Mouse (Mus musculus): ENCODE measurements at regions not wholly inside any gene's neighbourhood (a gene's known extent, or its start where the extent isn't known, plus 50 kb on each side); places are given as distances from the start of the nearest gene placed in this dataset.
A peak's percentile ranks its signal among the peaks of the same experiment; 100 is the strongest.

DNA sequence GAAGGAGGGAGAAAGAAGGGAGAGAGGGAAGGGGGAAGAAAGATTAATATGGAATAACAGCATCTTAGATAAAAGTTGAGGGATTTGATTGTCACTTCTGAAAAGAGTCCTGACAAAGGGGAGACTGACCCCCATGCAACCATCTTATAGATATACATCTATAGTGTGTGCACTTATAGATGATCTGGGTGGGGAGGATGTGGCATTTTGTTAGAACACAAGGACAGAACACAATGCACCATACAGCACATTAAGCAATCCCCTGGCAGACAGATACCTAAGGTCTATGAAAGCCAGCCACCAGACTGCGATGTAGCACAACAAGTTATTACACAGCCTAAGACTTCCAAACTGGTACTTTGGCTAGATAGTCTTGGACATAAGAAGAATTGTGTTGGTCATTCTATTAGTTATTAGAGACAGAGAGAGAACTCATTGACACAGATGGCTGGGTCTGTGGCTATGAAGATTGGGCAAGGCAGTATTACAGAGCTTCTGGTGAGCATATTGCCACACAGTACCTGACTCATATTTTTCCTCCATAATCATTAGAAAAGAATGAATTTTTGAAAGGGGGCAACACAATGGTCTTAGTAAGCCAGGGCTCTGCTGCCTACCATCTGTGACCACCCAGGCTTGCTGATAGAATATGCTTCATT, 126.3 kb upstream of the Itgb1 start:
- intact Hi-C loops (cut with DNase I) = no loop called here
- no peak for DNase-seq

DNA sequence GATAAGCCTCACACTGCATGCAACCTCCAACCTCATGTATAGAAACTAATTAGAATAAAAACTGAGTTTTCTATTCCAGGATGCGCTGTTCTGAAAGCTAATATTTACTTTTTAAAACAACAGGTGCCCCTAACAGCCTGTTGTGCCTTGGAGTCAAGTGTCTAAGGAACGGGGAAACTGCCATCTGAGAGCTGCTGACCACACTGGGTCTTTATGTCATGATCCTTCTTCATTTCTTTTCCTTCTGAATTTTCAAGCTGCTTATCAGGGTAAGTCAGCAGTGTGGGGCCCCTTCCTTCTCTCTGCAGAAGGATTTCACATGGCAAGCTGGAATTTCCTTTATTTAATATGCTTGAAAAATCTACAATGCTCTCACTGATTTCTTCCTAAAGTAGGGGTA, 125.0 kb upstream of the Itgb1 start:
- intact Hi-C loops (cut with DNase I) = loop anchor here (5.0 kb wide), 4 partner anchors 92 to 293 kb away; partner anchors contain the start of gene Nrp1
- no peak for DNase-seq

DNA sequence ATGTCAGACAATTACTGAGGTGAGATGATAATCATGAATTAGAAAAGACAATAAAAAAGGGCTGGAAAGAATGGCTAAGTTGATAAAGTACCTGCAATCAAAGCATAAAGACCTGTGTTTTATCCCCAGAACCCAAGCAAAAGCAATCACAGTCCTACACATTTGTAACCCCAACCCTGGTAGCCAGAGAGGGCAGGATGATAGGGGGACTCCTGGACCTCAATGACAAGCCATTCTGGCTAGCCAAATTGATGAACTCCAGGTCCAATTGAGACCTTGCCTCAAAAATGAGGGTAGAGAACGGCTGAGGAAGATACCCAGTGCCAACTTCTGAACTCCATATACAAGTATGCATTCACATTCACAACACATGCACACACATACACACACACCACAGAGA, 124.4 kb upstream of the Itgb1 start:
- intact Hi-C loops (cut with DNase I) = loop anchor here (5.0 kb wide), 4 partner anchors 91 to 294 kb away; partner anchors contain the start of gene Nrp1

DNA sequence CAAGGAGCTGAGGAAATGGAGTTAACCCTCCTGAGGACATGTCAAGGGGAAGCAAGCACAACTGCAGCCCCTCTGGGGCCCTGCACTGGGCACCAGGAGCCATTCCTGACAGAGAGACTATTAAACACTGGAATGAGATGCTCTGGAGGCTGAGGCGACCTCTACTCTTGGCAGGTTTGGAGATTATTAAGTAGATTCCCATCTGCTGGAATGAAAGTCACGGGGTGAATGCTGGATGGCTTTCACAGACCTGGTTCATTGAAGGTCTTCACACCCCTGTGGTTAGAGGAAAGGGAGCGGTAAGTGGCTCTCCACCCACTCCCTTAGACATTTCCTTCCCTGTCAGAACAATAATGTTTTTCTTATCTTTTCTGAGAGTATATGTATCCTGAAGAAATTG, 122.8 kb upstream of the Itgb1 start:
- intact Hi-C loops (cut with DNase I) = loop anchor here (5.0 kb wide), 4 partner anchors 90 to 295 kb away; partner anchors contain the start of gene Nrp1
- DNase-seq = peak; percentile 15 to 29

More for the DNA sequence above, 124.4 kb upstream of the Itgb1 start:
- DNase-seq = no peak

DNA sequence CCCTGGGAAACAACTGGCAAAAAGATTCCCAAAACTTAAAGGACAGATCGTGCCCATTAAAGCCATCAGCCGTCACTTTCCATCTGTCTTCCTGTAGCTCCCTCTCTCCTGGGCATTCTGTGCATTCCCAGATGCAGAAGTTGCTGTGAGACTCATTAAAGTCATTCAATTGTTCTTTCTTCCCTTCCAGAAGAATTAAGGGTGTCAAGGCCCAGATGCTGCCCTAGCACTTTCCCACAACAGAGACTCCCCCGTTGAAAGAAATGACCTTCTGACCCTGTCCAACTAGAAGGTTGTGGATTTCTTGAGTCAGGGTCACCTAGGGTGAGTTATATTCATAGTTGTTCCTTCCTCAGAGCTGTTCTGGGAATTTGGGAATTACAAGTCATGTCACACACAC, 121.7 kb upstream of the Itgb1 start:
- peak in 1 of 2 experiments; percentile 11 for DNase-seq
- intact Hi-C loops (cut with DNase I) = loop anchor here (5.0 kb wide), 4 partner anchors 89 to 296 kb away; partner anchors contain the start of gene Nrp1

DNA sequence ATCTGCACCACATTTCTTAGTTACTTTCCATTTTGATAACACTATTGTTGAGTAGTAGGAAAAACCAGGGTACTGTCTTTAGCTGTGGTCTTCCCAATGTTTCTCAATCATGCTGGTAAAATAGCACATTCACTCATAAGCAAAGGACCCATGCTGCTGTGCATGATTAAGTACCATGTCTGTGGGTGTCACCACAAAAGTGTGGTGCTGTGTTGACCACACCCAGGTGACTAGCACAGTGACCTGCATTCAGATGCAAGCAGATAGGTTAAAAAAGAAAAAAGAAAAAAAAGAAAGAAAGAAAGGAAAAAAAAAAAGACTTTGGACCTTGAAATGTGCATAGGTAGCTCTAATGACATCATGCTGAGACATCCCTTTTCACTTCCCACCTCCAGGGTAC, 113.2 kb upstream of the Itgb1 start:
- intact Hi-C loops (cut with DNase I) = no loop called here
- no peak for DNase-seq

DNA sequence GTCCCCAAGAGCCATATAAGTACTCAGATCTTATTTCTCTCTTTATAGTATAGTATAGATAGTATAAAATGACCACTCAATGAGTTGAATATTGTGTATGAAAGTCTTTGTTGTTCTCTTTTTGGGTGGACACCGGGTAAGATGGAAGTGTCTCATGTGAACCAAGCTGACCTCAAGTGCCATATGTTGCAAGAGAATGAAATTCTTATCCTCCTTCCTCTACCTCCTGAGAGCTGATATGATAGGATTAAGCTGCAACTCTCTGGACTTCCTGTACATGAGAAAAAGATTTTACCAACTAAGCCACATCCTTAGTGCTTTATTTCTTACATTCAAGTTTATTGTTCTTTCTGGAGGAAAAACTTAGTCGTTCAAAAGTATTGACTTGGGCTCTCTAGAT, 91.3 kb upstream of the Itgb1 start:
- no peak for DNase-seq
- intact Hi-C loops (cut with DNase I) = no loop called here

DNA sequence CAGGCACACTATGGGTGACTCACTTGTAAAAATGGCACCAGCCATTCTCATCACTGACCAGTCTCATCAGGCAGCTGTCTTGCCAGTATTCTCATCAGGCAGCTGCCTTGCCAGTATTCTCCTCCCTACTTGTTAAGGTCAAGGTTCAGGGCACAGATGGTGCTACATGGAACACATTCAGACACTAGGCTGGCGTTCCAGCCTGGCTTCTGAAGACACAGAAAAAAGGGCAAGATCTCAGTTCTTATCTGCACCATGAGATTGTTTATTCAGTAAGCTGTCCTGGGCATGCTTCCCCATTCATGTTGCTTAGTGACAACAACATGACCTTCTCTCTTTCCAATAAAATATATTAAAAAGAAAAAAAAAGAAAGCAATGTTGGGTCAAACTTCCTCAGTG, 90.7 kb upstream of the Itgb1 start:
- intact Hi-C loops (cut with DNase I) = no loop called here
- peak in 1 of 2 experiments; percentile 6 for DNase-seq

DNA sequence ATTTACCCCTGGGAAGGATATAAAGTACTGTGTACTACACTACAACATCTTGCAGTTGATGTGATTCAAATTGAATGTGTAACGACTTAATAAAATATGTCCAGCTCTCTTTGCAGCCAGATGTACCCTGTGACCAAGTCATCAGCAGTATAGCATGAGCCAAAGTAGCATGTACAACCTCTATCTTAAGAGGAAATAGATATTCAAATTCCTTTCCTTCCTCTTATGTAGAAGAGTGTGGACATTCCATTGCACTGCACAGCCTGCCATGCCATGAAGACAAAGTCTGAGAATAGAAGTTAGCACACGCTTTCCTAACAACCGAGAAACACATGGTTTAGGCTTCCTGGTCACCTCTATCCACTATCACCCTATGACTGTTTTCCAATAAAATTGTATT, 79.9 kb upstream of the Itgb1 start:
- no peak for DNase-seq
- intact Hi-C loops (cut with DNase I) = no loop called here

DNA sequence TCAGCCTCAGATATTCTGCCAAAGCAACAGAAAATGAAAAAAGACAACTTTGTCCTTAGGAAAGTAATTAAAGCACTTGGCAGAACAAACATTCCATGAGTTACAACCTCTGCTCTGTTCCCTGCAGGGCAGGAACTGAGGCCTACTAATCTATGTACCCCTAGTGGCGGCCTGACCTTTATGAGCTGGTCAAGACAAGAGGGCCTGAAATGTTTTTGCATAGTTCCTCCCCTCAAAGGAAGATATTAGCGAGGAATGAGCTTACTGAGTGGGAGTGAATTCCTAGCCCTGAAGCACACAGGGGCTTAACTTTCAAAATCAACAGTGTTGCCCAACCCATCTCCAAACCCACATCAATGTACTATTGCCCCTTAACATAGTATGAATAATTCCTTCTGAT, 76.6 kb upstream of the Itgb1 start:
- intact Hi-C loops (cut with DNase I) = no loop called here
- no peak for DNase-seq

DNA sequence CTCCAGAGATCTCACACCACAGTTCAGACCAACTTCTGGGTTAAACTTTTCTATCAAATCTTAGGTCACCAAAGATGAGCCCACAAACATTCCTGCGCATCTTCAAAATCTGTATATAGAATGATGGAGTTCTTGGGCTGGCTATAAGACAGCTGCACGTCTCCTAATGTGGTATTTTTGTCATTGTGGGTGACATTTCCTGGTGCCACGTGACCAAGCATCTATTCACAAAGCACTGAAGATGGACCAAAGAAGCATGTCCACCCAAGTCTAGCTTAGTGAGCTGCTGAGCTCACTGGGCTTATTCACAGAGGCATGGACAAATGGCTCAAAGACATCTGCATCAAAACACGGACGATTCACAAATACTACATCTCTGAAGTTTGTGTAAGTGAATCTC, 72.8 kb upstream of the Itgb1 start:
- intact Hi-C loops (cut with DNase I) = no loop called here
- no peak for DNase-seq

DNA sequence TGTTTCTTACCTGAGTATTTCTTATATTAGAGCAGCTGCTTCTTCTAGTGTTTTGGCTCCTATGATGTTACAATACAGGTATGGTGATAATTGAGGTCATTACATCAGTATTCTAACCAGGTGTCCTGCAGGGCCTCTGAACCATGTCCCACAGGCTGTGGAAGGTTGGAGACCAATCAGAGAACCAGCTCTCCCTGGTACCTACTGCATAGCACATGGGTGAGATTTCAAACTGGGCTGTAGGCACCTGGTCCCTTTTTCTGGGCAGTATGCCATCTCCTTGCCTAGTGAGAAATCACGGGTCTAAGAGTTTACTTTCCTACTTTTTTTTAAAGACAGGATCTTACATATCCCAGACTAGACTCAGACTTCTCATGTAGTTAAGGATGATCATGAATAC, 67.6 kb upstream of the Itgb1 start:
- no peak for DNase-seq
- intact Hi-C loops (cut with DNase I) = no loop called here

DNA sequence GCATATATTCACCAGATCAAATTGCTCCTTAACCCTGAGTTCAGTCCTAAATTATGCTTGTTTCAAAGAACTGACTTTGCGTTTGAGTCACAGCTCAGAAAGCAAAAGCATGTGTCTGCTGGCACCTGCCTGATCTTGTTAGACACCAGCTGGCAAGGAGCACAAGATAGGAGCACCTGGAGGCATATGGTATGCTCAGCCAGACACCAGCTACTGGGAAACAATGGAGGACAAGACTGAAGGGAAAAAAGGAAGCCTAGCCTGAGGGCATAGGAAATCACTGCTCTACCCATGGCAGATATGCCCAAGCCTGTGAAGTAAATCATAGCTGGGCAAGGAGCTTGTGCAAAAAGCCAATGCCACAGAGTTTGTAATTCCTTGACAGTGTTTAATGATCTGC, 66.4 kb upstream of the Itgb1 start:
- intact Hi-C loops (cut with DNase I) = no loop called here
- no peak for DNase-seq

All from heart, postnatal 36 days (tissue).